Mouse (Mus musculus) frontal cortex, adult 2 months (tissue): ENCODE data around the gene Prpf31. TPM values are rescaled to one million over a fixed set of nuclear protein-coding genes. Genes with fewer than 3 reads are reported as not detected.

Source experiments
- DNase-seq, 2 experiments: peaks; one replicate each; pipeline ENCODE4 v3.0.0; 2022; ENCODE audit warnings: low spot score in 1 of 2; ENCODE audit errors: extremely low spot score in 1 of 2
- polyA plus RNA-seq: library from polyadenylated mRNA; depleted of rRNA; stranded (reverse); fragments of >200 nt; gene quantifications from 2 replicates; pipeline ENCODE4 v1.2.3, GENCODE M21; 2012

Prpf31 gene
- polyA plus RNA-seq, 1 experiment: 68.2 TPM

GRCm38 (mm10) chr7:3617242-3617995 lies 12.4 kb upstream of the Prpf31 start, which contains the start of gene Ndufa3:
Gene Ndufa3 (plus strand): TSS chr7:3617373.
- peak; percentile 85 to 92 for DNase-seq

GRCm38 (mm10) chr7:3629030-3629429 lies 755 bp upstream of the Prpf31 start:
- DNase-seq: no peak

- DNase-seq: no peak
Observed at GRCm38 (mm10) chr7:3630478-3630815, 662 bp downstream of the Prpf31 start.

- no peak for DNase-seq
Observed at GRCm38 (mm10) chr7:3643412-3643811, 13.6 kb downstream of the Prpf31 start.

- no peak for DNase-seq
Observed at GRCm38 (mm10) chr7:3643843-3644242, 14.1 kb downstream of the Prpf31 start.

GRCm38 (mm10) chr7:3644348-3644671 lies 14.5 kb downstream of the Prpf31 start:
- no peak for DNase-seq

- peak; percentile 99 to 100 for DNase-seq
Observed at GRCm38 (mm10) chr7:3644672-3645487, 15.1 kb downstream of the Prpf31 start, which contains the start of gene Cnot3. Gene Cnot3 (plus strand): TSS chr7:3645268.

- DNase-seq: peak in 1 of 2 experiments; percentile 16
Observed at GRCm38 (mm10) chr7:3645488-3646025, 15.8 kb downstream of the Prpf31 start.

- DNase-seq: no peak
Observed at GRCm38 (mm10) chr7:3646188-3646587, 16.4 kb downstream of the Prpf31 start.

- no peak for DNase-seq
Observed at GRCm38 (mm10) chr7:3646641-3647040, 16.9 kb downstream of the Prpf31 start.

- DNase-seq: peak in 1 of 2 experiments; percentile 29
Observed at GRCm38 (mm10) chr7:3656966-3657365, 27.2 kb downstream of the Prpf31 start.

- DNase-seq: no peak
Observed at GRCm38 (mm10) chr7:3658578-3658977, 28.8 kb downstream of the Prpf31 start.

- DNase-seq: no peak
Observed at GRCm38 (mm10) chr7:3664524-3665214, 34.9 kb downstream of the Prpf31 start.

GRCm38 (mm10) chr7:3665215-3666114 lies 35.7 kb downstream of the Prpf31 start, which contains the start of gene Leng1:
Gene Leng1 (minus strand): TSS chr7:3665840.
- peak; percentile 97 to 98 for DNase-seq

GRCm38 (mm10) chr7:3666921-3667391 lies 37.2 kb downstream of the Prpf31 start:
- no peak for DNase-seq

- peak; percentile 63 to 92 for DNase-seq
Observed at GRCm38 (mm10) chr7:3674507-3675227, 44.9 kb downstream of the Prpf31 start.

GRCm38 (mm10) chr7:3675228-3675548 lies 45.4 kb downstream of the Prpf31 start:
- DNase-seq: no peak

GRCm38 (mm10) chr7:3676371-3676770 lies 46.6 kb downstream of the Prpf31 start:
- DNase-seq: no peak

- no peak for DNase-seq
Observed at GRCm38 (mm10) chr7:3677342-3677741, 47.6 kb downstream of the Prpf31 start, which contains the start of gene Tmc4. Gene Tmc4 (minus strand): TSS chr7:3677553.
